Mouse (Mus musculus): ENCODE results near the gene Spaca4. TPM values are rescaled to one million over a fixed set of nuclear protein-coding genes. Genes with fewer than 3 reads are reported as not detected.

The Spaca4 gene
- total RNA-seq, 2 experiments from 2014 or later, result not detected

Other genes starting within 250 kb of the Spaca4 start
- 1 to 10 TPM in 1 of 2 experiments, under 1 TPM in 1; 0.66 to 2.6 TPM for gene Tulp2, start 243.9 kb downstream of the Spaca4 start, total RNA-seq (2021)
- gene Gm45808, start 239.0 kb downstream of the Spaca4 start, total RNA-seq (2021), result 10 to 100 TPM; 42.8 to 43.4 TPM
- gene Dhdh, start 237.0 kb downstream of the Spaca4 start, total RNA-seq (2021), result 10 to 100 TPM; 73.2 to 77.2 TPM
- gene Nucb1, start 215.4 kb downstream of the Spaca4 start, total RNA-seq (2021), result 100 to 1,000 TPM; 272 to 283 TPM
- gene Ppp1r15a, start 199.5 kb downstream of the Spaca4 start, total RNA-seq (2021), result 10 to 100 TPM; 47.1 to 48.6 TPM
- 1 to 10 TPM; 2.5 to 2.7 TPM for gene Plekha4, start 199.5 kb downstream of the Spaca4 start, total RNA-seq (2021)
- gene Hsd17b14, start 170.9 kb downstream of the Spaca4 start, total RNA-seq (2021), result 1 to 10 TPM in 1 of 2 experiments, under 1 TPM in 1; 0.83 to 3.0 TPM
- 100 to 1,000 TPM; 164 to 265 TPM for gene Bcat2, start 155.7 kb downstream of the Spaca4 start, total RNA-seq (2021)
- 1 to 10 TPM in 1 of 2 experiments, not detected in 1; 1.4 TPM for gene Fgf21, start 110.3 kb downstream of the Spaca4 start, total RNA-seq (2021)
- not detected for gene Fut1, start 108.5 kb downstream of the Spaca4 start, total RNA-seq (2021)
- under 1 TPM; 0.22 to 0.33 TPM for gene Izumo1, start 104.0 kb downstream of the Spaca4 start, total RNA-seq (2021)
- gene Rasip1, start 98.3 kb downstream of the Spaca4 start, total RNA-seq (2021), result 10 to 100 TPM; 16.0 to 27.6 TPM
- gene Mamstr, start 85.8 kb downstream of the Spaca4 start, total RNA-seq (2021), result 1 to 10 TPM; 2.4 to 7.7 TPM
- gene Fut2, start 59.4 kb downstream of the Spaca4 start, total RNA-seq (2021), result under 1 TPM in 1 of 2 experiments, not detected in 1; 0.13 TPM
- gene Ntn5, start 41.8 kb downstream of the Spaca4 start, total RNA-seq (2021), result under 1 TPM; 0.36 to 0.61 TPM
- gene Sec1, start 31.4 kb downstream of the Spaca4 start, total RNA-seq (2021), result under 1 TPM; 0.23 to 0.35 TPM
- gene Car11, start 26.0 kb downstream of the Spaca4 start, total RNA-seq (2021), result 10 to 100 TPM; 15.8 to 16.9 TPM
- 10 to 100 TPM; 64.8 to 96.6 TPM for gene Dbp, start 20.7 kb downstream of the Spaca4 start, total RNA-seq (2021)
- 100 to 1,000 TPM; 934 to 965 TPM for gene Rpl18, start 10.4 kb downstream of the Spaca4 start, total RNA-seq (2021)
- gene Sphk2, start 7.8 kb downstream of the Spaca4 start, total RNA-seq (2021), result 10 to 100 TPM; 37.7 to 42.0 TPM
- gene Fam83e, start 4.6 kb downstream of the Spaca4 start, total RNA-seq (2021), result under 1 TPM; 0.30 to 0.35 TPM
- 1 to 10 TPM; 6.2 to 8.4 TPM for gene Lmtk3, start 57.9 kb upstream of the Spaca4 start, total RNA-seq (2021)
- 1 to 10 TPM in 1 of 2 experiments, under 1 TPM in 1; 0.77 to 1.1 TPM for gene Sult2b1, start 58.9 kb upstream of the Spaca4 start, total RNA-seq (2021)
- gene Cyth2, start 88.8 kb upstream of the Spaca4 start, total RNA-seq (2021), result 100 to 1,000 TPM in 1 of 2 experiments, 10 to 100 TPM in 1; 92.9 to 117 TPM
- gene Kcnj14, start 99.0 kb upstream of the Spaca4 start, total RNA-seq (2021), result under 1 TPM; 0.19 to 0.20 TPM
- gene Grwd1, start 105.1 kb upstream of the Spaca4 start, total RNA-seq (2021), result 10 to 100 TPM; 33.0 to 36.0 TPM
- 100 to 1,000 TPM; 125 to 140 TPM for gene Kdelr1, start 147.0 kb upstream of the Spaca4 start, total RNA-seq (2021)
- under 1 TPM; 0.66 to 0.67 TPM for gene Grin2d, start 152.6 kb upstream of the Spaca4 start, total RNA-seq (2021)
- gene Syngr4, start 170.9 kb upstream of the Spaca4 start, total RNA-seq (2021), result not detected
- gene Tmem143, start 171.1 kb upstream of the Spaca4 start, total RNA-seq (2021), result 10 to 100 TPM; 70.9 to 89.3 TPM
- gene Emp3, start 195.6 kb upstream of the Spaca4 start, total RNA-seq (2021), result 100 to 1,000 TPM; 299 to 421 TPM
- 10 to 100 TPM; 17.7 to 21.1 TPM for gene Ccdc114, start 198.3 kb upstream of the Spaca4 start, total RNA-seq (2021)